Comparison of ENCODE assay signal across 9 mouse cellular contexts in genomic region chr7:55744566-55745220, GRCm38 (mm10). TPM values are rescaled to one million over a fixed set of nuclear protein-coding genes. Genes with fewer than 3 reads are reported as not detected.
DNase-seq lines count a peak whose midpoint lies in the region; ATAC-seq and TF ChIP-seq lines count a peak whose summit lies in the region.
"Had no signal": no experiment of that assay in that cellular context is flagged by ENCODE, and none has a peak within 500 bp of the region (broad histone marks: within the 10 kb centered on the region; RNA-seq: fewer than 3 reads in every experiment).

No protein-coding gene starts in this region.

- no peak overlapping the region for H3K4me3 ChIP-seq in neural tube, embryonic 14.5 days (ENCODE audit: low read depth, low read length)
- no peak overlapping the region for H3K4me3 ChIP-seq in left cerebral cortex, adult 2 months
- no peak overlapping the region for H3K4me3 ChIP-seq in thymus, adult 2 months (ENCODE audit: control insufficient read depth, insufficient read depth, low read length)

- no peak for DNase-seq in neural tube, embryonic 10.5 days (ENCODE audit: extremely low spot score, low spot score)
- DNase-seq in frontal cortex, adult 2 months (ENCODE audit: extremely low spot score in 1 of 2, low spot score in 1 of 2), result peak; percentile 63 to 75
- peak in 1 of 2 experiments; percentile 38 for DNase-seq in left cerebral cortex, adult 2 months (ENCODE audit: extremely low spot score in 1 of 2, low spot score in 2 of 2)
- no peak for DNase-seq in kidney, adult 18-20 months
- DNase-seq in spleen, postnatal 10 days (ENCODE audit: low spot score in 2 of 2), result no peak
- DNase-seq in thymus, adult 2 months, result no peak
- no peak for DNase-seq in thymus, postnatal 0 days (ENCODE audit: low spot score)
- DNase-seq: kidney, postnatal 36 days had no signal

- ATAC-seq in neural tube, embryonic 14.5 days (ENCODE audit: low read depth), result peak; percentile 38; the same call in 1 of the 2 replicates

- H3K4me2 ChIP-seq in neural tube, embryonic 14.5 days (ENCODE audit: low read depth, low read length), result no peak overlapping the region

- H3K27ac ChIP-seq in neural tube, embryonic 14.5 days (ENCODE audit: low read depth, low read length), result no peak overlapping the region
- peak overlapping the region; percentile 58; the same call in 1 of the 2 replicates for H3K27ac ChIP-seq in left cerebral cortex, adult 2 months
- no peak overlapping the region for H3K27ac ChIP-seq in thymus, adult 2 months (ENCODE audit: control insufficient read depth, insufficient read depth, low read length)

- TF ChIP-seq CTCF in left cerebral cortex, adult 2 months (IDR thresholded peaks at IDR 0.05), result no peak
- TF ChIP-seq CTCF in thymus, adult 2 months (IDR thresholded peaks at IDR 0.05; ENCODE audit: borderline replicate concordance, control insufficient read depth, extremely low read depth, insufficient read depth, low read length, poor library complexity), result no peak

- TF ChIP-seq POLR2A in thymus, adult 2 months (IDR thresholded peaks at IDR 0.05; ENCODE audit: control insufficient read depth, extremely low read depth, insufficient read depth, low read length, poor library complexity), result no peak

- H3K36me3 ChIP-seq in neural tube, embryonic 14.5 days (ENCODE audit: control insufficient read depth, insufficient read depth, low read length), result no peaks in the 10 kb centered on the region
- no peaks in the 10 kb centered on the region for H3K36me3 ChIP-seq in thymus, adult 2 months (ENCODE audit: control insufficient read depth, insufficient read depth, low read length)

- no peaks in the 10 kb centered on the region for H3K4me1 ChIP-seq in neural tube, embryonic 14.5 days (ENCODE audit: control insufficient read depth, insufficient read depth, low read length)
- no peaks in the 10 kb centered on the region; the same call in 1 of the 2 replicates for H3K4me1 ChIP-seq in thymus, adult 2 months (replicated peaks; ENCODE audit: control insufficient read depth, insufficient read depth, low read length)

- H3K9me3 ChIP-seq in neural tube, embryonic 14.5 days (ENCODE audit: control insufficient read depth, low read length), result no peaks in the 10 kb centered on the region

- no peak overlapping the region for H3K9ac ChIP-seq in neural tube, embryonic 14.5 days (replicated peaks; ENCODE audit: low read depth, low read length)

- H3K27me3 ChIP-seq in neural tube, embryonic 14.5 days (ENCODE audit: control insufficient read depth, insufficient read depth, low read length), result no peaks in the 10 kb centered on the region
- H3K27me3 ChIP-seq in thymus, adult 2 months (ENCODE audit: control insufficient read depth, insufficient read depth, low read length), result no peaks in the 10 kb centered on the region

- 33% methylated on average over 10 of the region's 10 CpGs for WGBS in neural tube, embryonic 14.5 days
- 87% methylated on average over 10 of the region's 10 CpGs for WGBS in thymus, adult 2 months

- intact Hi-C loops in left cerebral cortex, adult 2 months (cut with DNase I), result no loop called here

RNA-seq across cellular contexts. Expression of gene Siglech, which starts 23.3 kb away (rescaled TPM):
- 2.1 and 2.2 TPM in 2 replicates for polyA plus RNA-seq in neural tube, embryonic 14.5 days (2014; fragmentation: Nextera tagmentation; extraction: Ambion mirVana)
- polyA plus RNA-seq in frontal cortex, adult 2 months (2012; rRNA removed), result 20.5 and 33.1 TPM in 2 replicates
- total RNA-seq in left cerebral cortex, adult 2 months (2021), result 10 to 100 TPM; 10.3 to 11.6 TPM
- 17.5 and 20.5 TPM in 2 replicates for polyA plus RNA-seq in thymus, adult 2 months (2012; rRNA removed)
- 1.1 and 1.2 TPM in 2 replicates for polyA plus RNA-seq in thymus, postnatal 0 days (2015; fragmentation: Nextera tagmentation; extraction: Ambion mirVana)

RNA-seq across cellular contexts. Expression of gene Tubgcp5, which starts 49.3 kb away (rescaled TPM):
- polyA plus RNA-seq in neural tube, embryonic 14.5 days (2014; fragmentation: Nextera tagmentation; extraction: Ambion mirVana), result 38.1 and 45.1 TPM in 2 replicates
- polyA plus RNA-seq in frontal cortex, adult 2 months (2012; rRNA removed), result 20.6 and 25.0 TPM in 2 replicates
- 10 to 100 TPM; 33.0 to 39.2 TPM for total RNA-seq in left cerebral cortex, adult 2 months (2021)
- polyA plus RNA-seq in thymus, adult 2 months (2012; rRNA removed), result 5.9 and 6.0 TPM in 2 replicates
- 22.0 and 25.7 TPM in 2 replicates for polyA plus RNA-seq in thymus, postnatal 0 days (2015; fragmentation: Nextera tagmentation; extraction: Ambion mirVana)

Comparison
In these comparisons a context has a peak if more than half of its experiments do, and no peak if none do; other contexts are left out.
1. DNase-seq: peak in frontal cortex, adult 2 months (2 of 2); none in neural tube, embryonic 10.5 days (single experiment), kidney, adult 18-20 months (single experiment), spleen, postnatal 10 days (0 of 2), thymus, adult 2 months (single experiment) and thymus, postnatal 0 days (single experiment).